Mouse (Mus musculus) hindbrain, embryonic 14.5 days (tissue): ENCODE results near the gene Snd1. TPM values are rescaled to one million over a fixed set of nuclear protein-coding genes. Genes with fewer than 3 reads are reported as not detected.
A peak's percentile ranks its signal among the peaks of the same experiment; 100 is the strongest.

Experiments used
- ATAC-seq: fragments of 200-750 bp; cut with Nextera tagmentation; 2 replicates; pipeline ENCODE4 v1.8.0; 2017; ENCODE audit warnings: moderate number of reproducible peaks, mild to moderate bottlenecking, moderate TSS enrichment, moderate library complexity; ENCODE audit not compliant: low FRiP score
- DNase-seq: peaks from one replicate; pipeline ENCODE4 v3.0.0-alpha.2; 2015; ENCODE audit warnings: low spot score
- H3K27ac ChIP-seq: fragments of 300-500 bp; sonication (generic); 2 replicates; pipeline ENCODE4 v1.5.1; 2014; ENCODE audit warnings: mild to moderate bottlenecking, moderate library complexity
- H3K27me3 ChIP-seq: fragments of 300-500 bp; sonication (generic); 2 replicates; pipeline ENCODE4 v1.6.1; 2014; ENCODE audit warnings: mild to moderate bottlenecking, low read length, mixed read lengths; ENCODE audit not compliant: control insufficient read depth, insufficient read depth
- H3K36me3 ChIP-seq: fragments of 300-500 bp; sonication (generic); replicated peaks from 2 replicates; pipeline ENCODE4 v1.6.1; 2014; ENCODE audit not compliant: control insufficient read depth, insufficient read depth
- H3K4me1 ChIP-seq: fragments of 300-500 bp; sonication (generic); replicated peaks from 2 replicates; pipeline ENCODE4 v1.6.1; 2014; ENCODE audit warnings: antibody characterized with exemption, low read length, mixed read lengths; ENCODE audit not compliant: control insufficient read depth, insufficient read depth
- H3K4me2 ChIP-seq: fragments of 300-500 bp; sonication (generic); replicated peaks from 2 replicates; pipeline ENCODE4 v1.6.1; 2014; ENCODE audit warnings: mild to moderate bottlenecking, moderate library complexity
- H3K4me3 ChIP-seq: fragments of 300-500 bp; sonication (generic); replicated peaks from 2 replicates; pipeline ENCODE4 v1.5.1; 2014; ENCODE audit warnings: mild to moderate bottlenecking, low read length
- H3K9ac ChIP-seq: fragments of 300-500 bp; sonication (generic); 2 replicates; pipeline ENCODE4 v1.6.1; 2014
- H3K9me3 ChIP-seq: fragments of 300-500 bp; sonication (generic); 2 replicates; pipeline ENCODE4 v1.6.1; 2016; ENCODE audit warnings: low read length; ENCODE audit not compliant: control insufficient read depth
- WGBS: fragments of 180-500 bp; shearing (Covaris S2); extraction: QIAGEN DNeasy Blood & Tissue Kit; methylation state at CpG from one replicate; pipeline ENCODE4 v1.1.7; 2014; 5-methylcytosine and 5-hydroxymethylcytosine counted together
- polyA plus RNA-seq: library from polyadenylated mRNA; unstranded; fragments of >200 nt; fragmentation: Nextera tagmentation; extraction: Ambion mirVana; gene quantifications from 2 replicates; pipeline ENCODE4 v1.2.1, GENCODE M21; 2014

Snd1 gene
- polyA plus RNA-seq, 1 experiment from 2014 or later, result 79.1 TPM

DNA sequence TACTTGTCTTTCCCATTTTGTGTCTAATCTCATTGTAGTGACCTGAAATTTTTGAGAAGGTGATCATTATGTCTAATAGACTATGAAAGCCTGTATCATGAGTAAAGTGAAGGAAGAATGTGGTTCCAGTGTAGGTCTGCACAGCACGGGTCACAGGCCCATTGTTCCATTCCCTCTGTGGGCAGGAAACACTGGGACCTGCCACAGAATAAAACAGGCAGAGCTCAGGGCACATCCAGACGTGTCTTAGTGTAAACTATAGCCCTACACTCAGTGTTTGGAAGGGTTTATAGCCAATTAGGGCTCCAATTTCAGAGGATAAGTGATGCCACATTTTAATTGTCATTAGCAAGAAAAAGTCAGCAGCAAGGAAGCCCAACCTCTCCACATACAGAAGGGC is 386.0 kb downstream of the Snd1 start:
- no peak for ATAC-seq
- WGBS, result 47% methylated on average over 2 of the region's 2 CpGs
- Histone ChIP-seq H3K27me3 (no peaks in the 10 kb centered on the region), H3K9me3 (no peaks in the 10 kb centered on the region), H3K9ac (no peak overlapping the region), H3K36me3 (no peaks in the 10 kb centered on the region), H3K4me3 (no peak overlapping the region), H3K27ac (no peak overlapping the region), H3K4me2 (no peak overlapping the region), H3K4me1 (peaks cover 19% of the 10 kb centered on the region)
- no peak for DNase-seq

DNA sequence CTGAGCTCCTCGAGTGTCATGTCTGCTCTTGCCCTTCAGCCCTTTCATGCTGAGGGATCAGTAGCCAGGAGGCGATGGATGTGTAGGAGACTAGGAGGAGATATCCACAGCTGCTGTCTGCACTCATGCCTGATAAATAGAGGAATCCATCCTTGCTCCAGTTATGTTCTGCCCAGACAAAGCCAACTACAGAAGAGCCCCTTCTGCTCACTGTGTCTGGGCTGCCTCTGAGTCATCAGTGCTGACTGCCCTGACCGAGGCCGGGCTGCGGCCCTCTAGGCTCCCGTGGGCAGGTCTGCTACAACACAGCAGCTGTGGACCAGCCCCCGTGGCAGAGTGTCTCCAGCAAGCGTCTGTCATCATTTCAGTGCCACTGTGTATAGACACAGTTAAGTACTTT is 387.4 kb downstream of the Snd1 start:
- H3K4me2 ChIP-seq, result no peak overlapping the region
- 50% methylated on average over 8 of the region's 8 CpGs for WGBS
- no peaks in the 10 kb centered on the region for H3K36me3 ChIP-seq
- peaks cover 19% of the 10 kb centered on the region for H3K4me1 ChIP-seq
- no peak overlapping the region for H3K4me3 ChIP-seq
- H3K9me3 ChIP-seq, result no peaks in the 10 kb centered on the region
- no peak overlapping the region for H3K27ac ChIP-seq
- ATAC-seq, result no peak
- no peak for DNase-seq
- H3K9ac ChIP-seq, result no peak overlapping the region
- no peaks in the 10 kb centered on the region for H3K27me3 ChIP-seq

DNA sequence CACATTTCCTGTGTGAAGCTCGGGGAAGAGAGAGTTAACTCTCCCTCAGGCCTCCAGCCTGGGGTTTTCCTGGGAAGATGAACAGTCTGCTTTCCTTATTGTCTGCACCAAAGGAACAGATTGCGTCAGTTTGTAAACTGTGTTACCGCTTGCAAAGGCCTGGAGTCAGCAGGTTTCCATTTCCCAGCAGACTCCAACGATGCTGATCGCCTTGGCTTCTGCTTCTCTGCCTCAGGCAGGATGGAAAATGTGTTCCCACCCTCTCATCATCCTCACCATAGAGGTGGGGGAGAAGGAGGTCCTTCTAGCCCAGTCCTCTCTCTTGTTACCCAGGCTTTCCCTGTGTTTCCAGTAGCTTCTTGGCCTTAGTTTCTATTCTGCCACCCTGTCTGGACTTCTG is 389.7 kb downstream of the Snd1 start:
- H3K4me3 ChIP-seq, result no peak overlapping the region
- ATAC-seq (peak; percentile 67), DNase-seq (peak; percentile 66)
- 15% methylated on average over 5 of the region's 5 CpGs for WGBS
- peak overlapping the region; percentile 36 for H3K9ac ChIP-seq
- H3K4me2 ChIP-seq, result no peak overlapping the region; the same call in 1 of the 2 replicates
- no peaks in the 10 kb centered on the region for H3K27me3 ChIP-seq
- peaks cover 19% of the 10 kb centered on the region for H3K4me1 ChIP-seq
- H3K36me3 ChIP-seq, result no peaks in the 10 kb centered on the region
- H3K9me3 ChIP-seq, result no peaks in the 10 kb centered on the region
- peak overlapping the region; percentile 83 for H3K27ac ChIP-seq

- H3K9ac ChIP-seq, result peak overlapping the region; percentile 36
- H3K27ac ChIP-seq, result peak overlapping the region; percentile 83
- no peak for DNase-seq
- H3K9me3 ChIP-seq, result no peaks in the 10 kb centered on the region
- H3K4me3 ChIP-seq, result no peak overlapping the region
- 27% methylated on average over 10 of the region's 10 CpGs for WGBS
- H3K4me2 ChIP-seq, result no peak overlapping the region; the same call in 1 of the 2 replicates
- no peaks in the 10 kb centered on the region for H3K36me3 ChIP-seq
- no peaks in the 10 kb centered on the region for H3K27me3 ChIP-seq
- H3K4me1 ChIP-seq, result peaks cover 19% of the 10 kb centered on the region
- peak; percentile 72 for ATAC-seq
These were observed 390.2 kb downstream of the Snd1 start for GRCm38 (mm10) chr6:28865112-28865511.

- Histone ChIP-seq H3K9me3 (no peaks in the 10 kb centered on the region), H3K4me3 (no peak overlapping the region), H3K27ac (no peak overlapping the region), H3K36me3 (no peaks in the 10 kb centered on the region), H3K9ac (no peak overlapping the region), H3K27me3 (no peaks in the 10 kb centered on the region), H3K4me1 (peaks cover 19% of the 10 kb centered on the region), H3K4me2 (no peak overlapping the region)
- WGBS, result 99% methylated on average over 3 of the region's 3 CpGs
- DNase-seq, result no peak
- ATAC-seq, result no peak
These were observed 391.3 kb downstream of the Snd1 start for GRCm38 (mm10) chr6:28866206-28866605.

DNA sequence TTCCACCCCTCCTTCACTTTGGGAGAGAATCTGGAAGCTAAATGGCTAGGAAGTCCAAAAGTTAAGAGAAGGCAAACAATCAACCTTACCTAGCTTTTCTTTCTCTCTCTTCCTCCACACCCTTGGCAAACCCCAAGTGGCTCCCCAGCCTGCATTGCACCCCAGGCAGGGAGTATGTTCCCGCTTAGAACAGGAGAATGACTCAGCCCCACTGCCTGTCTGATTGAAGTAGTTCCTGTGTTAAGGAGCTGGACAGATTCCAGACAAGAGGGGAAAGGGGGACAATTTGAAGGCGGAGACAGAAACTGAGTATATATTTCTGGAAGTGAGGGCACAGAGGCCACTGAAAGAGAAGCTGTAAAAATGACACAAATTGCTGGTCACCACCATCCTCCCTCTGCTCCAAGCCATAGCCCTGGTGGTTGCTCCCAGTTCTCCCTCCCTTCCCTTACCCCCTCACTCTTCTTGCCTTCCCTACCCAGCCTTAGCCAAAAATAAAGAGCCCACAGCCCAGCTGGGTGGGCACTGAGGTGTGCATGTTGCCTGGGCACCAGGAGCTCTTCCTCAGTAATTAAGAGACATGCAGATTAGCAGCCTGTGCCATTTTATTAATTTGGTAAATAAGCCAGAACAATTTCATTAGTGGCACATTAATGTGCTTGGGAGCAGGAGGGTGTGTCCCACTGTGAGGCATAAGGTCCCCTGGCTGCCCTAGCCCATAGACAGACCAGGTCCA is 392.7 kb downstream of the Snd1 start:
- DNase-seq (no peak), ATAC-seq (0 out of 2 replicates have a peak, but pooled peaks have one; percentile 22)
- peaks cover 22% of the 10 kb centered on the region for H3K4me1 ChIP-seq
- no peak overlapping the region for H3K4me2 ChIP-seq
- H3K4me3 ChIP-seq, result no peak overlapping the region
- H3K27me3 ChIP-seq, result no peaks in the 10 kb centered on the region
- no peaks in the 10 kb centered on the region for H3K9me3 ChIP-seq
- no peak overlapping the region for H3K27ac ChIP-seq
- H3K36me3 ChIP-seq, result no peaks in the 10 kb centered on the region
- no peak overlapping the region for H3K9ac ChIP-seq
- 58% methylated on average over 2 of the region's 2 CpGs for WGBS

DNA sequence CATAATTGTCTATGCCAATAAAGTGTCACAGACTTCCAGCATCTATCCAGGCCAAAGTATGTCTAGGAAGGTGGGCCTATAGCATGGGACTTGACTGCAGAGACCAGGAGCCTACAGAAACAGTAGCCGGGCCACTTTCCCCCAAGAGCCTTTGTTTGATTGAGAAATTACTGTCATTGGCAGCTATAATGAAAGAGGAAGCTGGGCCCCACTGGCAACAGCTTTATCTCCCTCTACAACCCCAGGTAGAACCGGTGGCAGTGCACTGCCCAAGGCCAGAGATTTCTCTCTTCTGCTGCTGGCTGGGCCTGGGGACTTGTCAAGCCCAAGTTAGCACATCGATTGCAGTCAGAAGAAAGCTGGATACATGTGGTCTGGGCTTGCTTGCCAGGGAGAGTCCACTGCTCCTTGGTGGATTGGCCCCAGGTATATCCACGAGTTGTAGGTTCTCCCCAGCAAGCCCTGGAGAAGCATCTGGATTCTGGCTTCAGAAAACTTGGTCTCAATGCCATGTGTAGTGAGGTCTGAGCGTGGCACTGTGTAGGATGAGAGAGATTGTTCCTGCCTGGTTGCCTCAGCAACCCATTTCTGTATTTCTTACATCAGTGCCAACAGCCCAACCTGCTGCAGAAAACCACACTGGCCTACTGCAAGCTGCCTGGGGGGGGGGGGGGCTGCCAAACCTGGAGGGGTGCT is 396.9 kb downstream of the Snd1 start:
- DNase-seq (no peak), ATAC-seq (0 out of 2 replicates have a peak, but pooled peaks have one; percentile 22)
- Histone ChIP-seq H3K9me3 (no peaks in the 10 kb centered on the region), H3K4me2 (no peak overlapping the region), H3K4me3 (no peak overlapping the region), H3K4me1 (peaks cover 26% of the 10 kb centered on the region), H3K27me3 (no peaks in the 10 kb centered on the region), H3K36me3 (no peaks in the 10 kb centered on the region), H3K9ac (no peak overlapping the region), H3K27ac (no peak overlapping the region)
- 82% methylated on average over 5 of the region's 5 CpGs for WGBS

- WGBS, result 89% methylated on average over 3 of the region's 3 CpGs
- no peak overlapping the region for H3K27ac ChIP-seq
- DNase-seq, result no peak
- peaks cover 32% of the 10 kb centered on the region for H3K4me1 ChIP-seq
- ATAC-seq, result no peak
- H3K27me3 ChIP-seq, result no peaks in the 10 kb centered on the region
- H3K9ac ChIP-seq, result no peak overlapping the region
- no peaks in the 10 kb centered on the region for H3K36me3 ChIP-seq
- no peak overlapping the region for H3K4me3 ChIP-seq
- H3K4me2 ChIP-seq, result no peak overlapping the region
- H3K9me3 ChIP-seq, result no peaks in the 10 kb centered on the region
These were observed 397.5 kb downstream of the Snd1 start for GRCm38 (mm10) chr6:28872421-28872795.

- Histone ChIP-seq H3K4me2 (no peak overlapping the region), H3K9ac (no peak overlapping the region), H3K27ac (no peak overlapping the region), H3K4me3 (no peak overlapping the region), H3K27me3 (no peaks in the 10 kb centered on the region), H3K36me3 (no peaks in the 10 kb centered on the region), H3K4me1 (peaks cover 46% of the 10 kb centered on the region), H3K9me3 (no peaks in the 10 kb centered on the region)
- 81% methylated on average over 11 of the region's 11 CpGs for WGBS
- DNase-seq (no peak), ATAC-seq (no peak)
These were observed 399.1 kb downstream of the Snd1 start for GRCm38 (mm10) chr6:28874053-28874452.
